Mouse (Mus musculus) stomach, postnatal 0 days (tissue): ENCODE measurements at regions not wholly inside any gene's neighbourhood (a gene's known extent, or its start where the extent isn't known, plus 50 kb on each side); places are given as distances from the start of the nearest gene placed in this dataset.

Experiments used
- ATAC-seq: fragments of 200-750 bp; cut with Nextera tagmentation; 2 replicates; pipeline ENCODE4 v1.8.0; 2017; ENCODE audit not compliant: low FRiP score, low TSS enrichment
- DNase-seq: peaks from one replicate; pipeline ENCODE4 v3.0.0-alpha.2; 2016; ENCODE audit warnings: low spot score
- H3K27ac ChIP-seq: fragments of 300-500 bp; sonication (generic); replicated peaks from 2 replicates; pipeline ENCODE4 v1.5.1; 2014; ENCODE audit warnings: mild to moderate bottlenecking, control low read depth
- H3K27me3 ChIP-seq: fragments of 300-500 bp; sonication (generic); 2 replicates; pipeline ENCODE4 v1.6.1; 2014; ENCODE audit warnings: low read length; ENCODE audit not compliant: control insufficient read depth, insufficient read depth
- H3K36me3 ChIP-seq: fragments of 300-500 bp; sonication (generic); 2 replicates; pipeline ENCODE4 v1.6.1; 2014; ENCODE audit warnings: low read length, mixed read lengths; ENCODE audit not compliant: control insufficient read depth, insufficient read depth
- H3K4me1 ChIP-seq: fragments of 300-500 bp; sonication (generic); replicated peaks from 2 replicates; pipeline ENCODE4 v1.6.1; 2014; ENCODE audit warnings: antibody characterized with exemption; ENCODE audit not compliant: control insufficient read depth, insufficient read depth
- H3K4me2 ChIP-seq: fragments of 300-500 bp; sonication (generic); replicated peaks from 2 replicates; pipeline ENCODE4 v1.6.1; 2014; ENCODE audit warnings: low read depth, mild to moderate bottlenecking, control low read depth, moderate library complexity
- H3K4me3 ChIP-seq: fragments of 300-500 bp; sonication (generic); 2 replicates; pipeline ENCODE4 v1.5.1; 2014; ENCODE audit warnings: low read depth, low read length, control low read depth
- H3K9ac ChIP-seq: fragments of 300-500 bp; sonication (generic); 2 replicates; pipeline ENCODE4 v1.6.1; 2014; ENCODE audit warnings: mild to moderate bottlenecking, low read length, control low read depth, mixed read lengths
- H3K9me3 ChIP-seq: fragments of 300-500 bp; sonication (generic); 2 replicates; pipeline ENCODE4 v1.6.1; 2016; ENCODE audit warnings: low read length; ENCODE audit not compliant: control insufficient read depth
- CTCF ChIP-seq: IDR thresholded peaks from 2 replicates; pipeline ENCODE4 v1.5.1; 2016; ENCODE audit warnings: antibody characterized with exemption, low read depth, mild to moderate bottlenecking, moderate library complexity
- EP300 ChIP-seq: optimal IDR thresholded peaks from 2 replicates; pipeline ENCODE3; 2016; ENCODE audit warnings: antibody characterized with exemption
- WGBS: fragments of 180-500 bp; shearing (Covaris S2); extraction: QIAGEN DNeasy Blood & Tissue Kit; methylation state at CpG from one replicate; pipeline ENCODE4 v1.1.7; 2014; 5-methylcytosine and 5-hydroxymethylcytosine counted together

DNA sequence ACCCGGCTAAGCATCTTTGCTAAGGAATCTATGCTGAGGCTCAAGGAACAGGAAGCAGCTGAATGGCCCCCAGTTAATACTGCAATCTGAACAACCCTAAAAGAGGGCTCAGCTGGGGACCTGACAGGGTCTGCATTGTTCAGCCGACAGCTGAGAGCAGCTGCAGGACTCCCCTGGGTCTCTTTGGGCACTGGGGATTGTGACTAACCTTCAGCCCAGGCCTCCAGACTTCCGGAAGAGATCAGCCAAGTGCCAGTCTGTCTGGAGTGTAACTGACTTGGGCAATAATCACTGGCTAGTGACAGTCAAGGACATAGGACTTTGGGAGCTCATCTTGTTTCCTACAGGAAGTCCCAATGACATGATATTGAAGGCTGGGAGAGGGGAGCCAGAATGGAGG, 73.1 kb downstream of the Rpusd4 start:
- Histone ChIP-seq H3K36me3 (no peaks in the 10 kb centered on the region), H3K4me1 (peaks cover 6% of the 10 kb centered on the region; the same call in 1 of the 2 replicates), H3K4me3 (no peak overlapping the region), H3K9me3 (no peaks in the 10 kb centered on the region), H3K9ac (no peak overlapping the region), H3K27ac (0 out of 2 replicates have a peak overlapping the region, but pooled peaks have one; percentile 13), H3K27me3 (no peaks in the 10 kb centered on the region), H3K4me2 (no peak overlapping the region)
- 51% methylated on average over 3 of the region's 3 CpGs for WGBS
- no peak for ATAC-seq
- TF ChIP-seq EP300 (no peak), CTCF (no peak)
- no peak for DNase-seq

DNA sequence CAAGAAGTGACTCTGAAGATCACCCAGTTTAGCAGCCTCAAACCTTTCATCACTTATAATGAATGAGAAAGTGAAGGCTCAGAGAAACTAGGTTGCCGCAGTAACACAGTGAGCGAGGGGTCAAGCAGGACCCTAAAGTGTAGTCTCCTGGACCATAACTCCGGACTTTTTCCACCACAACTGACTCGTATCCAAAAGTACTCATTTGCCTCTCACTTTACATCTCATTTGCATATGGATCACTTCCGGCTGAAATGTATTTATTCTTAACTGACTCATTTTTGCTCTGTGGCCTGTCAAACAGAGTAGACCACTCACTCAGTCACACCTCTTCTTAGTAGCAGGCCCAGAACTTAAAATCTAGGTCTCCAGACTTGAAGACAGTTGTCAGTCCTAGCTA, 73.7 kb downstream of the Rpusd4 start:
- H3K27ac ChIP-seq: 0 out of 2 replicates have a peak overlapping the region, but pooled peaks have one; percentile 13

DNA sequence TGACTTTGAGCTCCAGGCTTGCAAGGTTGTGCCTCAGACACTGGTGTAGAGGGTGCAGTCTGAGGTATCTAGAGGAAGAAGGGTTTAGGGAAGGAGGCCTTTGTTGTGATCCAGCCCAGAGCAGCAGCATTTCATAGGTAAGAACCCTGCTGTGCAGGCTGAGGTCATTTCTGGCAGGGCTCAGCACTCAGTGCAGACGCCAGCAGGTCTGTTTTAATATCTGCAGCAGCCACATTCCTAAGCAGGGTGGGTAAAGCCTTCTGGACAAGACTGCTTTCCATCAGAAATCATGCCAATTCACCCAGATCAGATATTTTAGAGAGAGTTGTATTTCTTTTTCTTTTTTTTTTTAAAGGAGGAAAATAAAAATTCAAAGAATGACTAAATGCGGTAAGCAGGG, 74.8 kb downstream of the Rpusd4 start:
- H3K27ac ChIP-seq: no peak overlapping the region
- DNase-seq (peak; percentile 52), ATAC-seq (peak; percentile 78)
- no peak for TF ChIP-seq EP300
- TF ChIP-seq CTCF: no peak
- no peak overlapping the region for H3K4me2 ChIP-seq
- no peak overlapping the region for H3K9ac ChIP-seq
- no peaks in the 10 kb centered on the region for H3K36me3 ChIP-seq
- peaks cover 4% of the 10 kb centered on the region; the same call in 1 of the 2 replicates for H3K4me1 ChIP-seq
- no peaks in the 10 kb centered on the region for H3K9me3 ChIP-seq
- no peak overlapping the region for H3K4me3 ChIP-seq
- H3K27me3 ChIP-seq: no peaks in the 10 kb centered on the region
- WGBS: 27% methylated on average over 2 of the region's 2 CpGs

More for the DNA sequence above, 73.7 kb downstream of the Rpusd4 start:
- Histone ChIP-seq H3K4me1 (peaks cover 4% of the 10 kb centered on the region; the same call in 1 of the 2 replicates), H3K36me3 (no peaks in the 10 kb centered on the region), H3K27me3 (no peaks in the 10 kb centered on the region), H3K9me3 (no peaks in the 10 kb centered on the region), H3K9ac (no peak overlapping the region), H3K4me3 (no peak overlapping the region), H3K4me2 (no peak overlapping the region)
- whole genome bisulfite sequencing: 84% methylated on average over 5 of the region's 5 CpGs
- ATAC-seq (no peak), DNase-seq (no peak)
- TF ChIP-seq EP300 (no peak), CTCF (no peak)

DNA sequence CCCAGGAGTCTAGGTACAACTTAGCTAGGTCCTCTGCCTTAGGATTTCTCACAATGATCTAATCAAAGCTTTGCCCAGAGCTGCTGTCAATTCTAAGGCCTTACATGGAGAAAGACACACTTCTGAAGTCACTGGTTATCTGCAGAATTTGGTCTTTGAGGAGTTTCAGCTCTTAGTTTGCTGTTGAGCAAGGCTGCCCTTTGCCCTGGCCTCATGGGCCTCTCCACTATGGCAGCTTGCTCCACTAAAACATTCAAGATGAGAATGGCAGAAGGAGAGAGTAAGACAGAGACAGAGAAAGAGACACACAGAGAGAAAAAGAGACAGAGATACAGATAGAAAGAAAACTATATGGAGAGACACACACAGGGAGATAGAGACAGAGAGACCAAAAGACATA, 75.7 kb downstream of the Rpusd4 start:
- Histone ChIP-seq H3K9ac (no peak overlapping the region), H3K9me3 (no peaks in the 10 kb centered on the region), H3K27ac (no peak overlapping the region), H3K4me2 (no peak overlapping the region), H3K4me3 (no peak overlapping the region), H3K27me3 (no peaks in the 10 kb centered on the region), H3K4me1 (peaks cover 4% of the 10 kb centered on the region; the same call in 1 of the 2 replicates), H3K36me3 (no peaks in the 10 kb centered on the region)
- TF ChIP-seq CTCF: no peak
- no peak for TF ChIP-seq EP300
- ATAC-seq: no peak
- no peak for DNase-seq

DNA sequence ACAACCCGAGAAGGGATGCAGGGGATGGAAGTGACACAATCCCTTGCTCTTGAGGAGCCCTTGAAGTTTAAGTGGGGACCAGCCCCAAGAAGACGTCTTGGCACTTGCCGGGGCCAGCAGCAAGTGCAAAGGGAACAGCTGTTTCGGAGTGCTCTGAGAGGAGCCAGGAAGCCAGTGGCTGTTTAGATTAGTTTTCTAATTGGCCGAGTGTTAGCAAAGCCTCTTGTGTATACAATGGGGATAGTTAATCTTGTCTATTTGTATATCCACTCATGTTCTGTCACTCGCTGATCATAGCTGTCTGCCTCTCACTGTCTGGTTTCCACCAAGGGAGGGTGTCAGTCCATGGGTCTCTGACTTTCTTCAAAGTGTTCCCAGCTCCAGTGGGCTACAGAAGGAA, 76.6 kb upstream of the Cdon start:
- H3K4me3 ChIP-seq: no peak overlapping the region
- no peak overlapping the region for H3K27ac ChIP-seq
- peaks cover 4% of the 10 kb centered on the region; the same call in 1 of the 2 replicates for H3K4me1 ChIP-seq
- H3K27me3 ChIP-seq: no peaks in the 10 kb centered on the region
- WGBS: 27% methylated on average over 6 of the region's 6 CpGs
- DNase-seq (no peak), ATAC-seq (peak; percentile 47; the same call in 1 of the 2 replicates)
- H3K9me3 ChIP-seq: no peaks in the 10 kb centered on the region
- H3K4me2 ChIP-seq: no peak overlapping the region
- TF ChIP-seq CTCF (no peak), EP300 (no peak)
- no peak overlapping the region for H3K9ac ChIP-seq
- no peaks in the 10 kb centered on the region for H3K36me3 ChIP-seq

DNA sequence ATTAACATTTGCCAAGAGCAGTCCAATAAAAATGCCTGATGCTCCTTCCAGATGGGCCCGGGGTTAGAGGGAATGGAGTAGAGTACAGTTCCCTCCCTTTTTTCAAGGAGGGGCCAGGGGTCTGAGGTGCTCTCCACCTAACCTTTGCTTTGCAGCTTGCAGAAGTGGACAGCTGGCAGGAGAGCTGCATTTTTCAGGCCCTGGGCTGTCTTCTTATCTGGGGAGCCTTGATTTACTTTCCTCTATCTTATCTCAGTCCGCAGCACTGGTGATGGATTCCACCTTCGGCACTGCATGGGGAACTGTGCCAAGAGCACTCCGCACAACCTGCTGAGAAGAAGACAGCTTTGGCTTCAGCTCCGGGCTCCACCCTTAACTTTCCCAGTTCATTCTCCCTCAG, 74.5 kb upstream of the Cdon start:
- Histone ChIP-seq H3K27ac (no peak overlapping the region), H3K9ac (no peak overlapping the region), H3K4me1 (0 out of 2 replicates have a peak, but pooled peaks cover 4% of the 10 kb centered on the region), H3K36me3 (no peaks in the 10 kb centered on the region), H3K27me3 (no peaks in the 10 kb centered on the region), H3K4me3 (no peak overlapping the region), H3K9me3 (no peaks in the 10 kb centered on the region), H3K4me2 (no peak overlapping the region)
- peak; percentile 48 for DNase-seq
- WGBS: 26% methylated on average over 5 of the region's 5 CpGs
- TF ChIP-seq EP300 (no peak), CTCF (no peak)
- ATAC-seq: peak; percentile 66
